In the genomic region with DNA sequence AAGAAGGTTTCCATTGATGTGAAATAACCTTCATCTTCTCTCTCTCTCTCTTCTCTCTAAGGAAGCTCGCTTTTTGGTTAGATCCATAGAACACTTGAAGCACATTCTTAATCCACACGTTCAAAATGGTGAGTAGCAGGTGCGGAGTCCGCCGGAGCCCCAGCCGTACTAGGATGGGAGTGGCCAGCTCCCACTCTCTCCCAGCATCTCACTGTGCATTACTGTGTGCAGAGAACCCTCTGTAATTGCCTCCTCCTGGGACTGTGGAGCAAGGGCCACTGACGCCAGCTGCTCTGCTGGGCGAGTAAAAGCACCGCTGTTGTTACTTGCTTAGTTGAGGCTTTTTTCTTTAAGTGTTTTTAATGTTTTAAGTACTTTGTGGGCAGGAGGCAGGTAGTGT, we compare ENCODE assay signal across 21 mouse cellular contexts. TPM values are rescaled to one million over a fixed set of nuclear protein-coding genes. Genes with fewer than 3 reads are reported as not detected.
DNase-seq lines count a peak whose midpoint lies in the region; ATAC-seq and TF ChIP-seq lines count a peak whose summit lies in the region.
"Had no signal": no experiment of that assay in that cellular context is flagged by ENCODE, and none has a peak within 500 bp of the region (broad histone marks: within the 10 kb centered on the region; RNA-seq: fewer than 3 reads in every experiment).

No protein-coding gene starts in this region.

- ATAC-seq in intestine, embryonic 15.5 days = peak; percentile 72
- peak; percentile 57 for ATAC-seq in intestine, postnatal 0 days
- ATAC-seq: forebrain, embryonic 14.5 days; forebrain, embryonic 16.5 days had no signal

- DNase-seq in adrenal gland, postnatal 36 days = no peak
- no peak for DNase-seq in cerebellum, adult 9-11 months
- DNase-seq in limb, embryonic 10.5 days (ENCODE audit: low spot score) = no peak
- DNase-seq: adrenal gland, adult 2 months; adrenal gland, postnatal 10 days; adrenal gland, postnatal 25 days; cerebellum, adult 11-12 months; cerebellum, adult 2 months; cerebellum, adult 9-10 months; cerebellum, postnatal 14 days; cerebellum, postnatal 36 days; embryo, embryonic 11 days had no signal

- no peak overlapping the region for H3K9ac ChIP-seq in intestine, embryonic 15.5 days
- H3K9ac ChIP-seq in intestine, postnatal 0 days (ENCODE audit: low read depth, low read length) = no peak overlapping the region
- H3K9ac ChIP-seq: embryonic facial prominence, embryonic 13.5 days; embryonic facial prominence, embryonic 15.5 days; forebrain, embryonic 12.5 days had no signal

- no peaks in the 10 kb centered on the region for H3K9me3 ChIP-seq in intestine, embryonic 15.5 days
- H3K9me3 ChIP-seq in intestine, postnatal 0 days (ENCODE audit: control insufficient read depth) = no peaks in the 10 kb centered on the region
- no peaks in the 10 kb centered on the region for H3K9me3 ChIP-seq in limb, embryonic 10.5 days (replicated peaks)
- H3K9me3 ChIP-seq: embryonic facial prominence, embryonic 15.5 days; forebrain, embryonic 10.5 days; forebrain, embryonic 12.5 days had no signal

- TF ChIP-seq CTCF in intestine, postnatal 0 days (IDR thresholded peaks at IDR 0.05; ENCODE audit: low read depth) = no peak

- no peak overlapping the region for H3K4me3 ChIP-seq in intestine, embryonic 15.5 days (replicated peaks)
- no peak overlapping the region for H3K4me3 ChIP-seq in intestine, postnatal 0 days (ENCODE audit: low read depth, low read length)
- no peak overlapping the region for H3K4me3 ChIP-seq in limb, embryonic 10.5 days
- H3K4me3 ChIP-seq: embryonic facial prominence, embryonic 13.5 days; embryonic facial prominence, embryonic 15.5 days; erythroblast, embryonic 14.5 days; forebrain, embryonic 10.5 days; forebrain, embryonic 12.5 days had no signal

- no peaks in the 10 kb centered on the region for H3K4me1 ChIP-seq in intestine, embryonic 15.5 days (replicated peaks)
- 0 out of 2 replicates have a peak, but pooled peaks cover 3% of the 10 kb centered on the region for H3K4me1 ChIP-seq in intestine, postnatal 0 days (replicated peaks; ENCODE audit: control insufficient read depth, insufficient read depth, low read length)
- no peaks in the 10 kb centered on the region for H3K4me1 ChIP-seq in limb, embryonic 10.5 days
- H3K4me1 ChIP-seq: embryonic facial prominence, embryonic 13.5 days; embryonic facial prominence, embryonic 15.5 days; forebrain, embryonic 10.5 days; forebrain, embryonic 12.5 days had no signal

- H3K36me3 ChIP-seq in intestine, embryonic 15.5 days = peaks cover 34% of the 10 kb centered on the region
- H3K36me3 ChIP-seq in intestine, postnatal 0 days (ENCODE audit: control insufficient read depth, insufficient read depth) = peaks cover 48% of the 10 kb centered on the region
- H3K36me3 ChIP-seq in limb, embryonic 10.5 days = peaks cover 69% of the 10 kb centered on the region

- no peaks in the 10 kb centered on the region for H3K27me3 ChIP-seq in intestine, embryonic 15.5 days (replicated peaks)
- H3K27me3 ChIP-seq in intestine, postnatal 0 days (replicated peaks; ENCODE audit: control insufficient read depth, insufficient read depth, low read length) = no peaks in the 10 kb centered on the region
- no peaks in the 10 kb centered on the region for H3K27me3 ChIP-seq in limb, embryonic 10.5 days (ENCODE audit: low read depth, poor library complexity, severe bottlenecking)
- H3K27me3 ChIP-seq: embryonic facial prominence, embryonic 13.5 days; embryonic facial prominence, embryonic 15.5 days; forebrain, embryonic 12.5 days had no signal

- peak overlapping the region; percentile 78 for H3K27ac ChIP-seq in intestine, embryonic 15.5 days
- H3K27ac ChIP-seq in intestine, postnatal 0 days (ENCODE audit: low read depth, low read length) = peak overlapping the region; percentile 84
- H3K27ac ChIP-seq in limb, embryonic 10.5 days = no peak overlapping the region
- H3K27ac ChIP-seq: embryonic facial prominence, embryonic 13.5 days; embryonic facial prominence, embryonic 15.5 days; forebrain, embryonic 10.5 days; forebrain, embryonic 12.5 days had no signal

- 67% methylated on average over 9 of the region's 9 CpGs for WGBS in intestine, embryonic 15.5 days
- WGBS in intestine, postnatal 0 days = 52% methylated on average over 9 of the region's 9 CpGs
- 96% methylated on average over 9 of the region's 9 CpGs for WGBS in limb, embryonic 10.5 days

- H3K4me2 ChIP-seq in intestine, embryonic 15.5 days (replicated peaks) = 0 out of 2 replicates have a peak overlapping the region, but pooled peaks have one; percentile 3
- H3K4me2 ChIP-seq in intestine, postnatal 0 days (replicated peaks; ENCODE audit: low read depth) = no peak overlapping the region
- H3K4me2 ChIP-seq: embryonic facial prominence, embryonic 13.5 days; embryonic facial prominence, embryonic 15.5 days; forebrain, embryonic 12.5 days had no signal

RNA-seq across cellular contexts. Expression of a gene that starts 57.8 kb away (rescaled TPM):
- 61.9 and 66.9 TPM in 2 replicates for polyA plus RNA-seq in intestine, embryonic 15.5 days (2015; fragmentation: Nextera tagmentation; extraction: Ambion mirVana)
- polyA plus RNA-seq in intestine, postnatal 0 days (2015; fragmentation: Nextera tagmentation; extraction: Ambion mirVana) = 64.1 and 64.9 TPM in 2 replicates
- total RNA-seq in adrenal gland, postnatal 36 days (2021) = 100 to 1,000 TPM in 1 of 2 experiments, 10 to 100 TPM in 1; 75.8 to 104 TPM
- polyA plus RNA-seq in limb, embryonic 10.5 days (2016; fragmentation: Nextera tagmentation; extraction: Ambion mirVana) = 27.8 and 28.0 TPM in 2 replicates
